13 mouse cellular contexts compared by ENCODE assay signal in the genomic region with DNA sequence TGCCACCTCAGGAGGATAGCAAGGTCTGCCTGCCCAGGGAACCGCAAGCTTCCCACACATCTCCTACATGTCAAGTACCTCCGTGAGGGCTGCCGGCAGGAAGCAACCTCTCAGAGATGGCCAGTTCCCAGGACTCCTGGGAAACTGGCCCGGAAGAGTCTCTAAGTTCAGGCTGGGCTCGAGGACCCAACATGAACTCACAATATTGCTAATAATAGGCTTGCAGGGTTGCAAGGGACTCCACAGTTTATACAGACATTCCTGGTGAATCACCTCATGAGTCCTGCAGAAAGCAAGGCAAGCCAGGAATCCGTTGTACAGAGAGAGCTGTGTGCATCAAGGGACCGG. TPM values are rescaled to one million over a fixed set of nuclear protein-coding genes. Genes with fewer than 3 reads are reported as not detected.
DNase-seq lines count a peak whose midpoint lies in the region; ATAC-seq and TF ChIP-seq lines count a peak whose summit lies in the region.
"Had no signal": no experiment of that assay in that cellular context is flagged by ENCODE, and none has a peak within 500 bp of the region (broad histone marks: within the 10 kb centered on the region; RNA-seq: fewer than 3 reads in every experiment).

No protein-coding gene starts in this region.

- H3K4me1 ChIP-seq in liver, adult 2 months (ENCODE audit: control insufficient read depth, insufficient read depth, low read length): peaks cover 16% of the 10 kb centered on the region
- peaks cover 44% of the 10 kb centered on the region for H3K4me1 ChIP-seq in liver, postnatal 0 days (ENCODE audit: insufficient read depth)
- peaks cover 79% of the 10 kb centered on the region for H3K4me1 ChIP-seq in heart, embryonic 15.5 days (replicated peaks)
- peaks cover 72% of the 10 kb centered on the region for H3K4me1 ChIP-seq in stomach, embryonic 15.5 days
- H3K4me1 ChIP-seq in midbrain, embryonic 16.5 days (ENCODE audit: control insufficient read depth, insufficient read depth, low read length): peaks cover 45% of the 10 kb centered on the region
- peaks cover 87% of the 10 kb centered on the region for H3K4me1 ChIP-seq in midbrain, embryonic 13.5 days (replicated peaks)

- H3K9me3 ChIP-seq in liver, postnatal 0 days (ENCODE audit: low read length): no peaks in the 10 kb centered on the region
- no peaks in the 10 kb centered on the region for H3K9me3 ChIP-seq in heart, embryonic 15.5 days (replicated peaks)
- no peaks in the 10 kb centered on the region for H3K9me3 ChIP-seq in stomach, embryonic 15.5 days
- H3K9me3 ChIP-seq in midbrain, embryonic 16.5 days (replicated peaks; ENCODE audit: control insufficient read depth, low read length, poor library complexity, severe bottlenecking): no peaks in the 10 kb centered on the region
- no peaks in the 10 kb centered on the region for H3K9me3 ChIP-seq in midbrain, embryonic 13.5 days
- H3K9me3 ChIP-seq: midbrain, embryonic 12.5 days had no signal

- ATAC-seq in liver, postnatal 0 days: no peak
- peak; percentile 36 for ATAC-seq in heart, embryonic 15.5 days (replicated peaks; ENCODE audit: insufficient number of reproducible peaks, insufficient read depth, low FRiP score, low read depth)
- no peak; the same call in 1 of the 2 replicates for ATAC-seq in stomach, embryonic 15.5 days (ENCODE audit: insufficient read depth, low FRiP score, low read depth)
- no peak for ATAC-seq in midbrain, embryonic 16.5 days
- ATAC-seq in midbrain, embryonic 13.5 days: no peak
- ATAC-seq: hindbrain, postnatal 0 days had no signal

- no peaks in the 10 kb centered on the region for H3K27me3 ChIP-seq in liver, adult 2 months (ENCODE audit: control insufficient read depth, insufficient read depth, low read length)
- H3K27me3 ChIP-seq in liver, postnatal 0 days (ENCODE audit: insufficient read depth, low read length): no peaks in the 10 kb centered on the region
- H3K27me3 ChIP-seq in heart, embryonic 15.5 days: no peaks in the 10 kb centered on the region
- H3K27me3 ChIP-seq in stomach, embryonic 15.5 days (replicated peaks): no peaks in the 10 kb centered on the region
- H3K27me3 ChIP-seq in midbrain, embryonic 16.5 days (ENCODE audit: control insufficient read depth, insufficient read depth, low read depth, low read length): no peaks in the 10 kb centered on the region
- H3K27me3 ChIP-seq in midbrain, embryonic 13.5 days: no peaks in the 10 kb centered on the region
- H3K27me3 ChIP-seq: CH12.LX; midbrain, embryonic 12.5 days had no signal

- WGBS in liver, adult 2 months: 76% methylated on average over 7 of the region's 7 CpGs
- 66% methylated on average over 7 of the region's 7 CpGs for WGBS in liver, postnatal 0 days (ENCODE audit: insufficient replicate concordance)
- 26% methylated on average over 7 of the region's 7 CpGs for WGBS in heart, embryonic 15.5 days
- 43% methylated on average over 7 of the region's 7 CpGs for WGBS in stomach, embryonic 15.5 days
- WGBS in midbrain, embryonic 16.5 days: 82% methylated on average over 7 of the region's 7 CpGs
- 88% methylated on average over 7 of the region's 7 CpGs for WGBS in midbrain, embryonic 13.5 days

- no peak for TF ChIP-seq CTCF in liver, adult 2 months (IDR thresholded peaks at IDR 0.05; ENCODE audit: low read depth, low read length)
- TF ChIP-seq CTCF in liver, postnatal 0 days (IDR thresholded peaks at IDR 0.05; ENCODE audit: low read depth): no peak

- no peak overlapping the region for H3K4me2 ChIP-seq in liver, postnatal 0 days (ENCODE audit: low read depth, low read length)
- H3K4me2 ChIP-seq in heart, embryonic 15.5 days: peak overlapping the region; percentile 25; the same call in 1 of the 2 replicates
- no peak overlapping the region for H3K4me2 ChIP-seq in stomach, embryonic 15.5 days
- H3K4me2 ChIP-seq in midbrain, embryonic 16.5 days (ENCODE audit: low read length): no peak overlapping the region
- no peak overlapping the region for H3K4me2 ChIP-seq in midbrain, embryonic 13.5 days (replicated peaks)
- H3K4me2 ChIP-seq: midbrain, embryonic 12.5 days had no signal

- no peak overlapping the region for H3K9ac ChIP-seq in liver, adult 2 months (ENCODE audit: low read depth, low read length)
- no peak overlapping the region for H3K9ac ChIP-seq in liver, postnatal 0 days (replicated peaks)
- peak overlapping the region; percentile 19; the same call in 1 of the 2 replicates for H3K9ac ChIP-seq in heart, embryonic 15.5 days
- H3K9ac ChIP-seq in stomach, embryonic 15.5 days: no peak overlapping the region
- H3K9ac ChIP-seq in midbrain, embryonic 16.5 days (ENCODE audit: low read depth, low read length): no peak overlapping the region
- no peak overlapping the region; the same call in 1 of the 2 replicates for H3K9ac ChIP-seq in midbrain, embryonic 13.5 days (replicated peaks)
- H3K9ac ChIP-seq: midbrain, embryonic 12.5 days had no signal

- no peaks in the 10 kb centered on the region; the same call in 1 of the 2 replicates for H3K79me2 ChIP-seq in liver, adult 2 months (ENCODE audit: control insufficient read depth, insufficient read depth, low read length)

- peak; percentile 60 for DNase-seq in cerebellum, adult 9-11 months
- DNase-seq in cerebellum, adult 8-10 months: no peak
- peak; percentile 12 for DNase-seq in liver, adult 2 months (ENCODE audit: extremely low read depth, low read depth, low spot score)
- no peak for DNase-seq in liver, postnatal 0 days

- H3K4me3 ChIP-seq in liver, adult 2 months (ENCODE audit: insufficient read depth, low read depth, low read length): no peak overlapping the region
- no peak overlapping the region for H3K4me3 ChIP-seq in liver, postnatal 0 days (ENCODE audit: low read depth, low read length)
- no peak overlapping the region for H3K4me3 ChIP-seq in heart, embryonic 15.5 days
- H3K4me3 ChIP-seq in stomach, embryonic 15.5 days (replicated peaks): no peak overlapping the region
- no peak overlapping the region for H3K4me3 ChIP-seq in midbrain, embryonic 16.5 days (ENCODE audit: low read depth, low read length)
- no peak overlapping the region for H3K4me3 ChIP-seq in midbrain, embryonic 13.5 days (replicated peaks)
- H3K4me3 ChIP-seq: midbrain, embryonic 12.5 days had no signal

- H3K36me3 ChIP-seq in liver, adult 2 months (ENCODE audit: control insufficient read depth, insufficient read depth, low read length): no peaks in the 10 kb centered on the region
- H3K36me3 ChIP-seq in liver, postnatal 0 days (replicated peaks; ENCODE audit: insufficient read depth, low read length): no peaks in the 10 kb centered on the region
- no peaks in the 10 kb centered on the region for H3K36me3 ChIP-seq in heart, embryonic 15.5 days
- H3K36me3 ChIP-seq in stomach, embryonic 15.5 days: no peaks in the 10 kb centered on the region
- H3K36me3 ChIP-seq in midbrain, embryonic 16.5 days (ENCODE audit: control insufficient read depth, insufficient read depth, low read length): no peaks in the 10 kb centered on the region
- peaks cover 13% of the 10 kb centered on the region; the same call in 1 of the 2 replicates for H3K36me3 ChIP-seq in midbrain, embryonic 13.5 days
- H3K36me3 ChIP-seq: midbrain, embryonic 12.5 days had no signal

- no peak for TF ChIP-seq EP300 in liver, postnatal 0 days (IDR thresholded peaks at IDR 0.05; ENCODE audit: low read depth)

- H3K27ac ChIP-seq in liver, adult 2 months (replicated peaks; ENCODE audit: insufficient read depth, low read depth, low read length): 0 out of 2 replicates have a peak overlapping the region, but pooled peaks have one; percentile 5
- no peak overlapping the region for H3K27ac ChIP-seq in liver, postnatal 0 days (ENCODE audit: low read depth)
- H3K27ac ChIP-seq in heart, embryonic 15.5 days: peak overlapping the region; percentile 87
- H3K27ac ChIP-seq in stomach, embryonic 15.5 days: peak overlapping the region; percentile 62
- no peak overlapping the region for H3K27ac ChIP-seq in midbrain, embryonic 16.5 days (ENCODE audit: low read length)
- no peak overlapping the region for H3K27ac ChIP-seq in midbrain, embryonic 13.5 days
- H3K27ac ChIP-seq: hindbrain, postnatal 0 days; midbrain, embryonic 12.5 days had no signal

- no peak for TF ChIP-seq POLR2A in liver, adult 2 months (IDR thresholded peaks at IDR 0.05; ENCODE audit: extremely low read depth, insufficient read depth, low read length)

RNA-seq across cellular contexts. Expression of gene Soga1, which starts 13.2 kb away (rescaled TPM):
- total RNA-seq in liver, adult 2 months (2014; rRNA removed): 1.0 and 2.6 TPM in 2 replicates
- 1.1 and 1.5 TPM in 2 replicates for polyA plus RNA-seq in liver, adult 2 months (2012; rRNA removed)
- polyA plus RNA-seq in liver, postnatal 0 days (2015; fragmentation: Nextera tagmentation; extraction: Ambion mirVana): 0.65 and 1.0 TPM in 2 replicates
- 1.7 and 2.7 TPM in 2 replicates for polyA plus RNA-seq in heart, embryonic 15.5 days (2015; fragmentation: Nextera tagmentation; extraction: Ambion mirVana)
- polyA plus RNA-seq in stomach, embryonic 15.5 days (2015; fragmentation: Nextera tagmentation; extraction: Ambion mirVana): 3.6 and 4.2 TPM in 2 replicates
- 5.2 and 5.5 TPM in 2 replicates for polyA plus RNA-seq in midbrain, embryonic 16.5 days (2015; fragmentation: Nextera tagmentation; extraction: Ambion mirVana)
- 6.2 and 6.4 TPM in 2 replicates for polyA plus RNA-seq in midbrain, embryonic 13.5 days (2015; fragmentation: Nextera tagmentation; extraction: Ambion mirVana)

RNA-seq across cellular contexts. Expression of gene Tldc2, which starts 21.0 kb away (rescaled TPM):
- total RNA-seq in liver, adult 2 months (2014; rRNA removed): not detected in 2 replicates
- polyA plus RNA-seq in liver, adult 2 months (2012; rRNA removed): not detected in 2 replicates
- polyA plus RNA-seq in liver, postnatal 0 days (2015; fragmentation: Nextera tagmentation; extraction: Ambion mirVana): not detected in 2 replicates
- not detected in 2 replicates for polyA plus RNA-seq in heart, embryonic 15.5 days (2015; fragmentation: Nextera tagmentation; extraction: Ambion mirVana)
- polyA plus RNA-seq in stomach, embryonic 15.5 days (2015; fragmentation: Nextera tagmentation; extraction: Ambion mirVana): not detected in 2 replicates
- not detected in 2 replicates for polyA plus RNA-seq in midbrain, embryonic 16.5 days (2015; fragmentation: Nextera tagmentation; extraction: Ambion mirVana)
- polyA plus RNA-seq in midbrain, embryonic 13.5 days (2015; fragmentation: Nextera tagmentation; extraction: Ambion mirVana): not detected in 2 replicates
- total RNA-seq: adrenal gland, adult 2 months; CH12.LX; hindbrain, postnatal 0 days had no signal
- polyA plus RNA-seq: limb, embryonic 11.5 days; midbrain, embryonic 12.5 days had no signal

RNA-seq across cellular contexts. Expression of gene Dsn1, which starts 58.9 kb away (rescaled TPM):
- 1.0 TPM in 2 replicates for total RNA-seq in liver, adult 2 months (2014; rRNA removed)
- 0.10 and 0.49 TPM in 2 replicates for polyA plus RNA-seq in liver, adult 2 months (2012; rRNA removed)
- 12.4 and 14.0 TPM in 2 replicates for polyA plus RNA-seq in liver, postnatal 0 days (2015; fragmentation: Nextera tagmentation; extraction: Ambion mirVana)
- polyA plus RNA-seq in heart, embryonic 15.5 days (2015; fragmentation: Nextera tagmentation; extraction: Ambion mirVana): 30.4 and 31.4 TPM in 2 replicates
- 27.3 and 29.6 TPM in 2 replicates for polyA plus RNA-seq in stomach, embryonic 15.5 days (2015; fragmentation: Nextera tagmentation; extraction: Ambion mirVana)
- polyA plus RNA-seq in midbrain, embryonic 16.5 days (2015; fragmentation: Nextera tagmentation; extraction: Ambion mirVana): 7.0 and 9.5 TPM in 2 replicates
- 18.0 and 18.7 TPM in 2 replicates for polyA plus RNA-seq in midbrain, embryonic 13.5 days (2015; fragmentation: Nextera tagmentation; extraction: Ambion mirVana)

Comparison
In these comparisons a context has a peak if more than half of its experiments do, and no peak if none do; other contexts are left out.
1. DNase-seq: peak in cerebellum, adult 9-11 months (single experiment) and liver, adult 2 months (single experiment); none in cerebellum, adult 8-10 months (single experiment) and liver, postnatal 0 days (single experiment).
2. H3K27ac ChIP-seq: peak in liver, adult 2 months (single experiment), heart, embryonic 15.5 days (single experiment) and stomach, embryonic 15.5 days (single experiment); none in liver, postnatal 0 days (single experiment), midbrain, embryonic 16.5 days (single experiment) and midbrain, embryonic 13.5 days (single experiment).